Mouse (Mus musculus): Measurements from ENCODE around the gene Lrrfip2.

Gene Lrrfip2

DNA sequence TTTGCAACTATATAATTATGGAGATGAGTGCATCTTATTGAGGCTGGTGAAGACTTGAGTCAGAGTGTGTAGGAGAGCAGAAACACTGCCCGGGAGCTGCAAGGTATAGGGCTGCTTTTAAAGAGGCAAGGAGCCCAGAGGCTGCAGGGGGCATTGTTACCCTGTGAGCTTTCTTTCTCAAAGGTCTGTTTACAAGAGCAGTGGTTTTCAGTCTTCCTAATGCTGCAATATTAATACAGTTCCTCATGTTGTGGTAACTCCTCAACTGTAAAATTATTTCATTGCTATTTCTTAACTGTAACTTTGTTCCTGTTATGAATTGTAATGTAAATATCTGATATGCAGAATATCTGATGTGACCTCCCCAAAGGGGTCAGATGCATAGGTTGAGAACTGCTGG is 104.2 kb downstream of the Lrrfip2 start:
- no peak for DNase-seq (ENCODE audit: low spot score in 2 of 2)

DNA sequence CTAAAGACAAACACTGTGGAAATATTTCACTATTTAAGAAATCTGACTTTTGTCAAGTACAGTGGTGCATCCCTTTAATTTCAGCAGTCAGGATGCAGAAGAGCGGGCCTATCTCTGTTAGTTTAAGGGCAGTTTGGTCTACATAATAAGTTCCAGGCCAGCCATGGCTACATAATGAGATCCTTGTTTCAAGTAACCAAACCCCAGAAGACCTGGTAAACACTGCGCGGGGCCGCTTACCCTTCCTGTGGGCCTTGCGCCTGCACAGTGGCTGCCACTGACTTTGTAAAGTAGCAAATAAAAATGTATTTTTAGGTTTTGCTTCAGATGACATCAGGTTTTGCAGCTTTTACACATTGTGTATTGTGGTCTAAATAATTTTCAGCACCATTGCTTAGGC is 106.0 kb downstream of the Lrrfip2 start:
- no peak for DNase-seq (ENCODE audit: low spot score in 2 of 2)

DNA sequence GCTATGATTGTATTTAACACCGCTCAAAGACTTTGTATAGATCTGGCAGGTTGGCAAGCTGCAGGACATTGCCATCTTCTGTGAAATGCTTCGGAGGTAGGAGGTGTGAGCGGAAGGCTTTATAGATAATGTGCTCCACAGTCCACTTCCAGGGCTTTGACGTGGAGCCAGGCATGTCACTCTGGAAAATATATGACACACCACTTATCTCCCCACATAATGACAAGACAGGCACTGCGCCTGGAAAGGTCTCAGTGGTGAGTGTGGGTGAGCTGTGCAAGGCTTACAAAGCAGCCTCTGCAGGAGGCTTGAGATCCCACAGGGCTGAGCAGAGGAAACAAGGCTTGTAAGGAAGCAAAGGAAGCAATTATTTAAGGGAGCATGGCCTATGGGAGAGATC is 111.1 kb downstream of the Lrrfip2 start:
- DNase-seq (ENCODE audit: low spot score in 2 of 2): peak in 1 of 2 experiments; percentile 35

DNA sequence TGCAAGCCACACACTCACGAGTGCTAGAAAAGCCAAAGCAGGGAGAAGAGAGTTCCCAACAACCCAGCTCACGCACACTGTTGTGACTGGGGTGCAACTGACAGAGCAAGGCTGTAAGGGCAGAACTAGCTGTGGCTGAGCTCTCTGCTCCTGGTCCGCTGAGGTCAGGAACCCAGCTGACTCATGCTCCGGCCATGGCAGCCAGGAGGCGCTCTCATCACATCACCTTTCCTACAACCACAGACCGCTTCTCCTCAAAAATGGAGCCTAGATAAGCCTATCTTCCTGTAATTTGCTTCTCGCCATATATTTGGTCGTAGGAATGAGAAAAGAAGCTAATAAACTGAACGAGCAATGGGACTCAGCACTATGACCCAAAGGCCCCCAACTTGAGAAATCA is 117.3 kb downstream of the Lrrfip2 start:
- no peak for DNase-seq (ENCODE audit: low spot score in 2 of 2)

DNA sequence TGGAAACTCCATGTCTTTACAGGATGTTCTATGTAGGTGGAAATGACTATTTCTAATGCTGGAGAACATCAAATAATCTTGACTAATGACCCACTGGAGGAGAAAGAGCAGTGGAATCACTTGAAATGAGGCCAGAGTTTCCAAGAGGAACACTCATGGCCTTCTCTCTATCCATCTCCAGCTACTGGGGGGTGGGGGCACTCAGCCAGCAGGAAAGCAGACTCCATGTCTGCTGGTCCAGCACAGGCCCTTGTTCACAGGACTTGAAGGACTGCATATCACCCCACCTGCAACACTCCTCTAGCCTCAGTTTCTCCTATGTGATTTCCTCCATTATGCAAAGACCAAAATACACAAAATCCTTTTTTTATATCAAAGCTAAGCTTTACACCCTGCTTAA is 120.3 kb downstream of the Lrrfip2 start:
- no peak for DNase-seq (ENCODE audit: low spot score in 2 of 2)

DNA sequence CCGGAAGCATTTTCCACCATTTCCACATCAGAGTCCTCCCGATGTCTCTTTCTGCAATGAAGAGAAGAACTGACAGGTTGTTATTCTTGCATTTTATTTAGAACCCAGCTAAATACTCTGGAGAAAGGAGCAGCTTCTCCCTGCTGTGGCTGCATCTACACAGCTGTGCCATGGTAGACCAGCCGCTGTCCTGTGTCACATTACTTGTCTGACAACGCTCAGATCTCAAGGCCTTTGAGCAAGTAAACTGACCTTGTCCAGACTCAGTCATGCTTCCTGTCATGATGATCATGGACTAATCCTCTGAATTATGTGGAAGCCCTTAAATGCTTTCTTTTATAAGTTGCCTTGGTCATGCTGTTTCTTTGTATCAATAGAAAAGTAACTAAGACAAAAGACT is 122.4 kb downstream of the Lrrfip2 start:
- DNase-seq (ENCODE audit: low spot score in 2 of 2): no peak

DNA sequence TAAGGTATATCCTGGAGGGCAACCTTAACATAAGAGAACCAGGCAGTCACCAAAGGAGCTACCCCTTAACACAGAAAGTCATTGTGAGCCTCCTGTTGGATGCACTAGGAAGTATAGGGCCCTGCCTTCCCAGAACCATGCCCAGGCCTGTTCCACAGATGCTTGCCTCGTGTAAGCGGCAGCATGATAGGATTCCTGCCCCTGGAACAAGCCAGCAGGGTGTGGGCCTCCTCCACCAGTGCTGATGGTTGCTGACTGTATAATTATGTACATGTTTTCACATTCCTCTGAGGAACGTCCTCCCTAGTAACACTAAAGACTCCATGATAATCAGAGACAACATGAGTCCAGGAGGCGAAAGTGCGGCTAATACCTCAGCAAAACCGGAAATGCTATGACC is 126.0 kb downstream of the Lrrfip2 start:
- no peak for DNase-seq (ENCODE audit: low spot score in 2 of 2)

DNA sequence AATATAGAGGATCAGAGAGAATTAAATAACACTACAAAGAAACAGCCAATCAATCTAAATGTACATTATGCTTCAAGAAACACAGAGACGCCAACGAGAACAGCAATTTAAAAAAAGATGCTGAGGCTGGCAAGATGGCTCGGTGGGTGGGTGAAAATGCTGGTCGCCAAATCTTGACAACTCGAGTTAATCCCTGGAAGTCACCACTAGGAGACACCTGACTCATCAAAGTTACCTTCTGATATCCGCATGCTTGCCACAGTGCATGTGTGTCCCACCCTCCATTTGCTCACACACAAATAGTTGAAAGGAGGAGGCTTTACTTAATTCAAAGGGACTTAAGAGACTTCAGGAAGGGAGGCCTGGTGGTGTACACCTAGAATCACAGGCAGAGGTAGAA is 128.2 kb downstream of the Lrrfip2 start:
- DNase-seq (ENCODE audit: low spot score in 2 of 2): no peak

DNA sequence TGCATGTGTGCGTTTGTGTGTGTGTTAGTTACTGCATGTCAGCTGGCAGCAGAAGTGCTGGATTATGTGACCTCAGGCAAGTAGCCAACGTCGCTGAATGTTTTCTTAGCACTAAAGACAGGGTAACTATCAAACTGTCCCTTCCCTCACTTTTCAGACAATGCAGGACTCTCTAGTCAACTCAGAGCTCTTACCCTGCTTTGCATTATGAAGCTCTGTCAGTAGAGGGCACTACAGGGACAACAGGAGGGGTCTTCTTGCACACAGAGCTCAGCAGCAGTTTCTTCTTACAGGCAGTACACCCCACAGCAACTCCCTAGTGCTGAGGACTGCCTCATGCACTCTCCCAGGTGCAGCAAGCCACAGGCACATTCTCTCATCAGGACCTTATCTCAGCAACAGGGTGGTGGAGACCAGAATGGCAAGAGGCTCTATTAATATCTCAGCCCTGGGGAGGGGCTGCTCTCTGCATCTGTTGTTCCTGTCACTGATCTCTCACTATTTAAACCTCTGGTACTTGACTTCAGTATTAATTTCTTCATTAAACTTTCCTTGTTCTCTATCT is 130.4 kb downstream of the Lrrfip2 start:
- DNase-seq (ENCODE audit: low spot score in 2 of 2): peak in 1 of 2 experiments; percentile 7

DNA sequence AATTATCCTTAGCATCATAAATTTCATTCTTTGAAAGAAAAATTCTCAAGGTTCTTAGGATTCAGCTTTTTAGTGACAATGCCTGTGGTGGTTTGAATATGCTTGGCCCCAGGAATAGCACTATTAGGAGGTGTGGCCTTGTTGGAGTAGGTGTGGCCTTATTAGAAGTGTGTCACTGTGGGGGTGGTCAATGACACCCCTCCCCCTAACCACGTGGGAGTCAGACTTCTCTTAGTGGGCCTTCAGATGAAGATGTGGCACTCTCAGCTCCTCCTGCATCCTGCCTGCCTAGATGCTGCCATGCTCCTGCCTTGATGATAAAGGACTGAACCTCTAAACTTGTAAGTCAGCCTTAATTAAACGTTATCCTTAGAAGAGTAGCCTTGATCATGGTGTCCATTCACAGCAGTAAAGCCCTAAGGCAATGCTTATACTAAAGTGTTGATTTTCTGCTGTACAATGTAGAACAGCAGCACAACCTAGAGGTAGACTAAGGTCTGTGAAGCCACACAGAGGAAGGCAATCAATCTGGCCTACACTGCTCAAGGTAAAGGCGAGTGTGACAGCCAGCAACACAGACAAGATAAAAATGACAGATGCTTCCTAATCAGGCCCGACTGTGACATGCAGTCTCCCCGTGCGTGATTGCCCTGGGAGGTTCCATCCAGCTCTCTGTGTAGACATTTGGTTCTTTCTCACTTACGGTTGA is 134.9 kb downstream of the Lrrfip2 start:
- no peak for DNase-seq (ENCODE audit: low spot score in 2 of 2)

DNA sequence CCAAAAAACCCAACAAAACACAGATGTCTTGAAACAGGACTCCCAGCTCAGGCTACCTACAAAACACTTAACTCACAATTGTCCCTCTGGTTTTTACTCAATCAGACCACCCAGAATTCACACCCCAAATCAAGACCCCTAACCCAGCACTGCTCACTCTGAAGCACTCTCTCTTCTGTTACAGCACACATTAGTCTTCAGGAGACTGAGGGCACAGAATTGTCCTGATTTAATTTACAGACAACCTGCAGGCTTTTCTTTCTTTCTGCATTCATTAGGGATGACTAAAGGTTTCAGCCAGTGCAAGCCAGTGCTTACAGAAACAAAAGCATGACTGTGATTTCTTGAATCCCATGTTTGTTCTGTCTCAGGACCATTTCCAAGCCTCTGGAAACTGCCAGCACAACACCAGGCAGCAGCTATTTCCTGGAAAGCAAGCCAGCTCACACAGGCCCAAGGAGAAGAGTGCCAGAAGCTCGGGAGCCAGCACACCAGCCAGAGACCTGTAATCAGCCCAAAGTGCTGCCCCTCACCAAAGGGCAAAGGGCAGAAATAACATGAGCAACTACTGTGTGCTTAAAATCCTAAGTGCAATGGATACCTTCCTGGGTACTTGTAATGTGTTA is 143.1 kb downstream of the Lrrfip2 start:
- peak; percentile 43 to 50 for DNase-seq (ENCODE audit: low spot score in 2 of 2)

DNA sequence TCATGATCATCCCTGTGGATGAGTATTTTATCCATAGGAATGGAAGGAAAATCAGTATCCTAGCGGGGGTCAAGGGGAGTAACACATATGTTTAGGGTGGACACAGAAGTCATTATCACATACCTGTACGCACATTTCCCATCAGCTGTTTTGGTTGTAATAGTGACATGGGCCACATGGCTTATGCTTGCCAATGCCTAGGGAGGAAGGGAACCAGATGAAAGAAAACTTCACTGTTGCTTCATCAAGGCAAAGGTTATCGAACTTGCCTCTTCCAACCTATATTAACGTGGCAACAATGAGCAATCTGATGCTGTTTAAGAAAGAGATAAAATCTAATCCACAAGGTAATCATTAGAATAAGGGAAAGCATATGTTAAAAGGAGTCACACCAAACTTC is 144.0 kb downstream of the Lrrfip2 start:
- DNase-seq (ENCODE audit: low spot score in 2 of 2): no peak

DNA sequence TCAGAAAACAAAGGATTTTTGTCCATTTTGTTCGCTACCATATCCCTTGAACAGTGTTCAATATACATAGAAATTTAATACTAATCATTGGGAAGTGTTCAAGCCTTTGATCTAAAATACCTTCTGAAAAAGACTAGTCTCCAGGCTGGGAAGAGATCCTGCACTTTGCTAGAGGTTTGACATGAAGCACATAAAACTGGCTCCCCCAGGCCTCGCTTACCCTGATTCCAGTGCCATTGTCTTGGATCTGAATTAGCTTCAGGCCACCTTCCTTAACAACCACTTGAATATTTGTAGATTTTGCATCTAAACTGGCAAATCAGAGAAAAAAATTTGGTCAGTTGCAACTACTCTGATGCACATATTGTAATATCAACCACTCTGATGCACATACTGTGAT is 150.6 kb downstream of the Lrrfip2 start:
- no peak for DNase-seq (ENCODE audit: low spot score in 2 of 2)

DNA sequence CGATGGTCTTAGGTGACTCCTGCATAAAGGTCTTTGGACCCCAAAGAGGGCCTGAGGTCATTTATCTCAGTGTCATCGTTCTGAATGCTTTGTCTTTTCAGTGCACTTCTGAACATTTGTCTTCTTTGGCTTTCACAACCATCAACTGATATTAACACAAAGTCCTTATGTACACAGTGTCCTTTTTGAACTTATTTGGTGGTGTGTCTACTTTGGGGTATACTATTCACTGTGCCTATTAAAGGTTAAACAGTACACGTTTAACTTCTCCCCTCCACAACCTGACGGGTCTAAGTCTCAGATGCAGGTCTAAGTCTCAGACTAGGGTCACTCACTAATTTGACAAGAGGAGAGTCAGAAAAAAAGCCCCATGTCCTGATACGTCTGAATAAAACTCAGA is 153.2 kb downstream of the Lrrfip2 start:
- no peak for DNase-seq (ENCODE audit: low spot score in 2 of 2)

DNA sequence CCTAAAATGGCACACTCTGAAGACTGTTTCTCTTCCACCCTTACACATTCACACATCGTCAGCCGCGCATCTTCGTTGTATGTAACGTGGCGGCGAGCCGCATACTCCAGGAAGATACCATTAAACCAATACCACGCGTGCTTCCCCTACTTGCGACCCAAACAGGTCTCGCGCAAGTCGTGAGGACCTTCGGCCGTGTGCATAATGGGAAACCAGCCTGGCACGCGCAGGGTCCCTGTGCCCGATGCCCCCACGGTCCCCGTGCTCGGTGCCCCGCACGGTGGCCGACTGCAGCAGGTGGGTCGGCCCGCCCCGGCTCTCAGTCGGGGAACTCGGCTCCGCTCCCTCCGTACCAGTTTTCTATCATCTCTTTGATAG is 153.7 kb downstream of the Lrrfip2 start:
- DNase-seq (ENCODE audit: low spot score in 2 of 2): no peak

DNA sequence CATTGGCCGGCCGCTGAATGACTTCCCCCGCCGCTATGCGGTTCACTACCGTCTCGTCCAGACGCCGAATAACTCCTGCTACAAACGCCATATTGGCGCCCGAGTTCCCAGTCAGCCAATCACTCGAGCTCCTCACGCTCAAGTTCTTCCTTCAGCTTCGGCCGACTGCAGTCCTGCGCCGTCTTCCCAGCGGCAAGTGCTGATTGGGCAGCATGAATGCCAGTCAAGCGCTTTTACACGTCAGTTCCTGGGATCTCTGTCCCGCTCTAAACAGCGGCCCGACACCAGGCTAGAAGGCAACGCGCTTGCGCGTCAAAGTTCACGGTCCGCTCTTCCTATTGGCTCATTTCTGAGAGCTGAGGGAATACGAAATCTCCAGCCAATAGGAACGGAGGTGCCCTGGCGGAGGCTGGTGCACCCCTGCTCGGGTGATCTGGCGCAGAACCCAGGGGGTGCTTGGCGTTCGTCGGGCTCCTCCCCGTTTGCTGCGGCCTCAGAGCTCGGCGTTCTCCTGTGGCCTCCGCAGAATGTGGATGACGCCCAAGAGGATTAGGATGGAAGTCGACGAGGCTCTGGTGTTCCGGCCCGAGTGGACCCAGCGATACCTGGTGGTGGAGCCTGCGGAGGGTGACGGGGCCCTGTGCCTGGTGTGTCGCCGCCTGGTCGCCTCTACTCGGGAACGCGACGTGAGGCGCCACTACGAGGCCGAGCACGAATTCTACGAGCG is 154.2 kb downstream of the Lrrfip2 start, which contains the start of the genes Mlh1 and Epm2aip1:
Gene Mlh1, minus strand, starts transcription at position 358 of the 727 bp plus-strand sequence.
Gene Epm2aip1, plus strand, starts transcription at position 496 of the 727 bp plus-strand sequence.
- DNase-seq (ENCODE audit: low spot score in 2 of 2): peak; percentile 98 to 99

DNA sequence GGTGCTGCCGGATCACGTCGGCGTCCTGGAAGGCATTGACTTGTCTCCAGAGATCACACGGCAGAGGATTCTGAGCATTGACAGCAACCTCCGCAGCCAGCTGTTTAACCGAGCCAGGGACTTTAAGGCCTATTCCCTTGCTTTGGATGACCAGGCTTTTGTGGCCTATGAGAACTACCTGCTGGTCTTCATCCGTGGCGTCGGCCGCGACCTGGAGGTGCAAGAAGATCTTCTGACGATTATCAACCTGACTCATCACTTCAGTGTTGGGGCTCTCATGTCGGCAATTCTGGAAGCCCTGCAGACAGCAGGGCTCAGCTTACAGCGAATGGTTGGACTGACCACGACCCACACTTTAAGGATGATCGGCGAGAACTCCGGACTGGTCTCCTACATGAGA is 155.0 kb downstream of the Lrrfip2 start:
- DNase-seq (ENCODE audit: low spot score in 2 of 2): peak in 1 of 2 experiments; percentile 8

DNA sequence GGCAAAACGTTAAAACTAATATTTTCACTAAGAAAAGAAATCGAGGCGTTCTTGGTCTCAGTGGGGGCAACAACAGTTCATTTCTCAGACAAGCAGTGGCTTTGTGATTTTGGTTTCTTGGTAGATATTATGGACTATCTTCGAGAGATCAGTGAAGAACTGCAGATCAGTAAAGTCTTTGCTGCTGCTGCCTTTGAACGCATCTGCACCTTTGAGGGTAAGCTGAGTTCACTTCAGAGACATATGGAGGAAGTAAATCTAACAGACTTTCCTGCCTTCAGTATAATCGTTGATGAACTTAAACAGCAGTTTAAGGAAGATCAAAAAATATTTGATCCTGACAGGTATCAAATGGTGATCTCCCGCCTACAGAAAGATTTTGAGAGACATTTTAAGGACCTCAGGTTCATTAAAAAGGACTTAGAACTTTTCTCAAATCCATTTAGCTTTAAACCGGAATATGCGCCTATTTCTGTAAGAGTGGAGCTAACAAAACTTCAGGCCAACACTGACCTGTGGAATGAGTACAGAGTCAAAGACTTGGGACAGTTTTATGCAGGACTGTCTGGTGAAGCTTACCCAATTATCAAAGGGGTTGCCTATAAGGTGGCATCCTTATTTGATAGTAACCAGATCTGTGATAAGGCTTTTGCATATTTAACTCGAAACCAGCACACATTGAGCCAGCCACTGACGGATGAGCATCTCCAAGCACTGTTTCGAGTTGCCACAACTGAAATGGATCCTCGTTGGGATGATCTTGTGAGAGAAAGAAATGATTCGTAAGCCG is 155.8 kb downstream of the Lrrfip2 start:
- DNase-seq (ENCODE audit: low spot score in 2 of 2): no peak

DNA sequence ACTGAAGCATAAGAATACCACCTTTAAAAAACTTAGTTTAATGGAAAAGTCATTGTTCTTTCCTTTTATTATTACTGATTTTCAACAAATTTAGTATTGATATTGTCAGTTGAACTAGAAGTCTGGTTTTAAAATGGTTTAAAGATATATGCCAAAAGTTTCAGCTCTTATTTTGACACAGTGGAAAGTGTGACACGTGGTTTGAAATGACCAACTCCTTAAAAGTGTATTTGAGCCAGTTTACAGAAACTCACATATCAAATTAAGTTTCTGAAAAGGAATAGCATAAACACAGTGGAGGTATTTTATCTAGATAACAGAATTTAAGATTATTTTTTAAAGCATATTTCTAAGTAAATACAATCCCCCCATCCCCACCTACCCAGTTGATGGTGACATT is 156.6 kb downstream of the Lrrfip2 start:
- DNase-seq (ENCODE audit: low spot score in 2 of 2): no peak

DNA sequence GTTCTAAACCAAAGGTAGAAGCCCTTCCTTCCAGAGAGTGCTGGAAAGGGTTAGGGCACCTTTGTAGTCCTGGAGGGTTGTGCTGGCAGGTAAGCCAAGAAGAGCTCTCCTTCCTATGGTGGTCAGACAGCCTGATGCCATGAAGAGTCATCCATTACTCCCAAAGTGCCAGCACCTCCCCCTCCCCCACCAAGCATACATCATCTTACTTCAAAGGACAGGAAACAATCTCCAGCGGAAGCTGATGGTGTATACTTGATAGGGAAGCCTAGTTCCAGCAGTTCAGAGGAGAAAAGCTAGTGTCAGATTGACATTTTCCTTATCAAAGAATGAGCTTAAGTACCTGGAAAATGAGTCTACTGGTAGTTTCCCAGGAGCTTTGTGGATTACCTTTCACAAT is 157.8 kb downstream of the Lrrfip2 start:
- no peak for DNase-seq (ENCODE audit: low spot score in 2 of 2)

Data from heart, adult 9 months (tissue).